Mouse (Mus musculus) limb, embryonic 14.5 days (tissue): ENCODE results near the gene Klf5. TPM values are rescaled to one million over a fixed set of nuclear protein-coding genes. Genes with fewer than 3 reads are reported as not detected.

ENCODE experiments used
- ATAC-seq: fragments of 200-750 bp; cut with Nextera tagmentation; 2 replicates; pipeline ENCODE4 v1.8.0; 2017; ENCODE audit warnings: low read depth, moderate number of reproducible peaks, moderate TSS enrichment; ENCODE audit not compliant: low FRiP score
- DNase-seq: peaks from one replicate; pipeline ENCODE4 v3.0.0-alpha.2; 2015; ENCODE audit warnings: low spot score
- H3K27ac ChIP-seq: fragments of 300-500 bp; sonication (generic); replicated peaks from 2 replicates; pipeline ENCODE4 v1.5.1; 2014; ENCODE audit warnings: low read depth, mild to moderate bottlenecking, low read length, moderate library complexity, mixed read lengths
- H3K27me3 ChIP-seq: fragments of 300-500 bp; sonication (generic); 2 replicates; pipeline ENCODE4 v1.6.1; 2014; ENCODE audit warnings: low read length, mixed read lengths; ENCODE audit not compliant: control insufficient read depth, insufficient read depth
- H3K36me3 ChIP-seq: fragments of 300-500 bp; sonication (generic); 2 replicates; pipeline ENCODE4 v1.6.1; 2014; ENCODE audit warnings: mild to moderate bottlenecking, low read length, moderate library complexity, mixed read lengths; ENCODE audit not compliant: control insufficient read depth, insufficient read depth
- H3K4me1 ChIP-seq: fragments of 300-500 bp; sonication (generic); 2 replicates; pipeline ENCODE4 v1.6.1; 2014; ENCODE audit warnings: antibody characterized with exemption, low read length, mixed read lengths; ENCODE audit not compliant: control insufficient read depth, insufficient read depth
- H3K4me2 ChIP-seq: fragments of 300-500 bp; sonication (generic); replicated peaks from 2 replicates; pipeline ENCODE4 v1.6.1; 2014; ENCODE audit warnings: low read depth, mild to moderate bottlenecking, low read length, moderate library complexity; ENCODE audit not compliant: severe bottlenecking
- H3K4me3 ChIP-seq: fragments of 300-500 bp; sonication (generic); replicated peaks from 2 replicates; pipeline ENCODE4 v1.5.1; 2014; ENCODE audit warnings: low read length
- H3K9ac ChIP-seq: fragments of 300-500 bp; sonication (generic); 2 replicates; pipeline ENCODE4 v1.6.1; 2014; ENCODE audit warnings: mild to moderate bottlenecking, low read depth, low read length, moderate library complexity; ENCODE audit not compliant: severe bottlenecking
- H3K9me3 ChIP-seq: fragments of 300-500 bp; sonication (generic); 2 replicates; pipeline ENCODE4 v1.6.1; 2016; ENCODE audit warnings: low read length; ENCODE audit not compliant: control insufficient read depth
- POLR2A ChIP-seq: fragments of 200-500 bp; IDR thresholded peaks from 2 replicates; pipeline ENCODE4 v1.8.0; 2012; ENCODE audit warnings: inconsistent platforms, mild to moderate bottlenecking, moderate library complexity, borderline replicate concordance; ENCODE audit not compliant: insufficient read depth, insufficient read length; ENCODE audit errors: extremely low read depth
- WGBS: fragments of 180-500 bp; shearing (Covaris S2); extraction: QIAGEN DNeasy Blood & Tissue Kit; methylation state at CpG from one replicate; pipeline ENCODE4 v1.1.7; 2014; 5-methylcytosine and 5-hydroxymethylcytosine counted together
- polyA plus RNA-seq, 2 experiments: library from polyadenylated mRNA; depleted of rRNA in 1 of 2; stranded (reverse) in 1 of 2; unstranded in 1 of 2; fragments of >200 nt; fragmentation: Nextera tagmentation in 1 of 2; extraction: Ambion mirVana in 1 of 2; gene quantifications; 2 replicates each; pipeline versions ENCODE4 v1.2.1 to v1.2.3; 2012 to 2014

Klf5 gene
- polyA plus RNA-seq, 2 experiments, result 22.7 to 46.7 TPM

DNA sequence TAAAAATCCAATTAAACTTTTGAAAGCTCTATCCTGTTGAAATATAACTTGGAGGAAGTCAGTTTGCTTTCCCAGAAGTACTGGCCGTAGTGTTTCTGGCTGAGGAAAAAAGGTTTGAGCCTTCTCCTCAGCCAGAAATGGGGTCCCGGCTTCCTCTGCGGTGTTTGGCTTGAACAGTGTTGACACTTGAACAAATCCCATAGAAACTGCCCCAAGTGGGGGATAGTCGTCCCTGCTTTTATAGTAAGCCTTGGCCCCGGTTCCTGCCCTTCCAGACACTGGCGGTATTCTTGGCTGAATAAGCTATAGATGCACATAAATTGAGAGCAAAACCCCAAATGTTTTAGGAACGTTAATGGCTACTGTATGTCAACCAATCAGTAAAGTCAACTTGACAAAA is 11.9 kb downstream of the Klf5 start:
- H3K27ac ChIP-seq, result peak overlapping the region; percentile 77; the same call in 1 of the 2 replicates
- 51% methylated on average over 7 of the region's 7 CpGs for WGBS
- no peaks in the 10 kb centered on the region for H3K27me3 ChIP-seq
- TF ChIP-seq POLR2A, result no peak
- H3K4me3 ChIP-seq, result no peak overlapping the region
- DNase-seq, result peak; percentile 68
- H3K9ac ChIP-seq, result no peak overlapping the region
- no peak overlapping the region for H3K4me2 ChIP-seq
- H3K36me3 ChIP-seq, result peaks cover 8% of the 10 kb centered on the region; the same call in 1 of the 2 replicates
- H3K4me1 ChIP-seq, result peaks cover 9% of the 10 kb centered on the region
- H3K9me3 ChIP-seq, result no peaks in the 10 kb centered on the region
- ATAC-seq, result peak; percentile 48

DNA sequence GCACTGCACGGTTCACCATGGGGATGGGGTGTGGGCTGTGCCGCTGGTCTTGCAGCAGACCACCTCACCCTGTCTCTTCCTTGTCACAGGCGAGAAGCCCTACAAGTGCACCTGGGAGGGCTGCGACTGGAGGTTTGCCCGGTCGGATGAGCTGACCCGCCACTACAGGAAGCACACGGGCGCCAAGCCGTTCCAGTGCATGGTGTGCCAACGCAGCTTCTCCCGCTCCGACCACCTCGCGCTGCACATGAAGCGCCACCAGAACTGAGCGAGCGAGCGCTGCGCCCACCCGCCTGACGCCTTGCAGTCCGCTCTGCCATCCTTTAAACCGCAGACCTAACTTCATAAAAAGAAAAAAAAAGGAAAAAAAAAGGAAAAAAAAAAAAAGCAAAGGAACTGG is 14.6 kb downstream of the Klf5 start:
- H3K4me2 ChIP-seq, result no peak overlapping the region
- no peaks in the 10 kb centered on the region for H3K9me3 ChIP-seq
- H3K4me1 ChIP-seq, result peaks cover 9% of the 10 kb centered on the region
- no peak overlapping the region for H3K9ac ChIP-seq
- no peak overlapping the region for H3K27ac ChIP-seq
- peaks cover 8% of the 10 kb centered on the region; the same call in 1 of the 2 replicates for H3K36me3 ChIP-seq
- ATAC-seq (no peak), DNase-seq (no peak)
- WGBS, result 96% methylated on average over 24 of the region's 24 CpGs
- TF ChIP-seq POLR2A, result no peak
- H3K4me3 ChIP-seq, result no peak overlapping the region
- no peaks in the 10 kb centered on the region for H3K27me3 ChIP-seq

DNA sequence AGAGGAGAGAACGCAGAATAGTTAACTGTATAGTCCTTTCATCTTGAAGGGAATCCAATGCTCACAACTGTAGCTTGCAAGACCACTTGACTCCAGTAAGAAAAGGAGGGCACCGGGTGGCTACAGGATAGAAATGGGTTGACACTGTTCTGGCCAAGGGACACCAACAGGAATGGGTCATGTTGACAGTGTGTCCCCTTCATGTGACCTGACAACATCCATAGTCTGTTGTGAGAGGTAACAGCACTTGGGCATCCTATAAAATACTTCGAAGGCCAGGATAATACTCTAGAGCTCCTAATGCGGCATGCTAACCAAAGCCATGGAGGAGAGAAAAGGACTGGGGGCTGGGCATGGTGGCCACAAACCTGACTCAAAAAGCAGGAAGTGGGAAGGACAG is 17.8 kb downstream of the Klf5 start:
- H3K9ac ChIP-seq, result no peak overlapping the region
- H3K4me1 ChIP-seq, result no peaks in the 10 kb centered on the region
- no peak overlapping the region for H3K4me2 ChIP-seq
- H3K27me3 ChIP-seq, result no peaks in the 10 kb centered on the region
- DNase-seq, result no peak
- TF ChIP-seq POLR2A, result no peak
- no peaks in the 10 kb centered on the region for H3K9me3 ChIP-seq
- peaks cover 8% of the 10 kb centered on the region; the same call in 1 of the 2 replicates for H3K36me3 ChIP-seq
- no peak for ATAC-seq
- H3K4me3 ChIP-seq, result no peak overlapping the region
- 94% methylated on average over 4 of the region's 4 CpGs for WGBS
- no peak overlapping the region for H3K27ac ChIP-seq

DNA sequence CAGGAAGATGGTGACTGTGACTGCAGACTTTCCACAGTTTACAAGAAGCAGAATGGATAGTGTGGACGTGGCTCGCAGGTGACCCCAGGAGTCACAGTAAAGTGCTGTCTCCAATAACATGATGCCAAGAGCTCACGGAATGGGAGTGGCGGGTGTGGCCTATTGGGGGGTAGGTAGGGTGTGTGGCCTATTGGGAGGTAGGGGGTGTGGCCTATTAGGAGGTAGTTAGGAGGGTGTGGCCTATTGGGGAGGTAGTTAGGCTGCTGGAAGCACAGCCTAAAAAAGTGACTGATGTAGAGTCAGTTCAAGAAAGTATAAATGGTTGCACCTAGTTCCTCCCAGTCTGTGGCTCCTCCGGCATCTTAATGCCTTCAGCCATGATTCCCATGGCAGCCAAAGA is 22.2 kb downstream of the Klf5 start:
- no peak for TF ChIP-seq POLR2A
- Histone ChIP-seq H3K4me3 (no peak overlapping the region), H3K4me2 (no peak overlapping the region), H3K9me3 (no peaks in the 10 kb centered on the region), H3K27me3 (no peaks in the 10 kb centered on the region), H3K4me1 (no peaks in the 10 kb centered on the region), H3K36me3 (no peaks in the 10 kb centered on the region), H3K9ac (no peak overlapping the region), H3K27ac (no peak overlapping the region)
- no peak for DNase-seq
- WGBS, result 73% methylated on average over 5 of the region's 5 CpGs
- ATAC-seq, result no peak

DNA sequence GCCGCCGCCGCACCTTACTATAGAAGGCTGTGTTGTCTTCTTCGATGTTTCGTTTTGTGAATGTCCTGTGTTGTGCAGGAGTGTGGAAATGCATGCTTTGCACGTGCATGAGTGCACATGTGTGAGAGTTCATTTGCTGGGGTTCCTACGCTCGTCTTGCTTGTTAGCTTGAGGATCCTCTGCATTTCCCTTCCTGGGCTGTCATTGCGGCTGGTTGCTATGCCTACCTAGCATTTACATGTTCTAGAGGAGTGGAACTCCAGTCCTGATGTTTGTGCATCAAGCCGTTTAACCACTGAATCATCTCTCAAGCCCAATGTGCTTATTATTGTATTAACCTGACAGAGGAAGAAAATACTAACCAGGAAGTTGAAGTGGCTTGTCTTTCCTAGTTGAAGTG is 24.9 kb downstream of the Klf5 start:
- Histone ChIP-seq H3K27me3 (no peaks in the 10 kb centered on the region), H3K27ac (no peak overlapping the region), H3K4me1 (no peaks in the 10 kb centered on the region), H3K9me3 (no peaks in the 10 kb centered on the region), H3K4me3 (no peak overlapping the region), H3K36me3 (no peaks in the 10 kb centered on the region), H3K9ac (no peak overlapping the region), H3K4me2 (no peak overlapping the region)
- no peak for TF ChIP-seq POLR2A
- DNase-seq (no peak), ATAC-seq (no peak)
- WGBS, result 91% methylated on average over 10 of the region's 10 CpGs

DNA sequence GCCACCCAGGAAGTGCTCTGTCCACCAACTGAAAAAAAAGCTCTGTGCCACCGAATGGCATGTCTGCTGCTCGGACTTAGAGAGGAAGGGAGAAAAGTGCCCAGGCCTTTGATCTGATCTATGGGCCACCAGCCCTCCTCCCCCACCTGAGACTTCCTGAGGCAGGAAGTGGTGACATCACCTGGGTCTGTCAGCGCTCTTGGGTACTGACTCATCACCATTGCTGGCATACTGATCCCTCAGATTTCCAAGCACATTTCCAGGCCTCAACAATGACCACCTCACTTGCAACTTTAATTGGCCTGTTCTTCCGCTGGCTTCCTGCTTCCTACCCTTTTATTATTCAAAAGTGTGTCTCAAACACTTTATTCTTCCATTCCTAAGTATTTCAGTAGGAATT is 26.0 kb downstream of the Klf5 start:
- ATAC-seq, result no peak
- H3K9ac ChIP-seq, result no peak overlapping the region
- H3K27ac ChIP-seq, result no peak overlapping the region
- no peaks in the 10 kb centered on the region for H3K9me3 ChIP-seq
- WGBS, result 59% methylated on average over 4 of the region's 4 CpGs
- DNase-seq, result no peak
- H3K4me3 ChIP-seq, result no peak overlapping the region
- H3K27me3 ChIP-seq, result no peaks in the 10 kb centered on the region
- no peak overlapping the region for H3K4me2 ChIP-seq
- TF ChIP-seq POLR2A, result no peak
- H3K36me3 ChIP-seq, result no peaks in the 10 kb centered on the region
- H3K4me1 ChIP-seq, result no peaks in the 10 kb centered on the region
